Mouse (Mus musculus): ENCODE results near the gene Olfr107. TPM values are rescaled to one million over a fixed set of nuclear protein-coding genes. Genes with fewer than 3 reads are reported as not detected.

Gene Olfr107
- polyA plus RNA-seq (2012; rRNA removed; ENCODE audit: low replicate concordance): not detected in 2 replicates

GRCm38 (mm10) chr17:37398926-37399325, at the start of gene Olfr107:
TSS of gene Olfr107 (plus strand) at chr17:37399226.

GRCm38 (mm10) chr17:37359282-37359681, 39.7 kb upstream of the Olfr107 start, which contains the start of gene Olfr104-ps:
TSS of gene Olfr104-ps (plus strand) at chr17:37359582.

GRCm38 (mm10) chr17:37378733-37379132, 20.3 kb upstream of the Olfr107 start, which contains the start of gene Olfr105-ps:
TSS of gene Olfr105-ps (plus strand) at chr17:37379033.

DNA sequence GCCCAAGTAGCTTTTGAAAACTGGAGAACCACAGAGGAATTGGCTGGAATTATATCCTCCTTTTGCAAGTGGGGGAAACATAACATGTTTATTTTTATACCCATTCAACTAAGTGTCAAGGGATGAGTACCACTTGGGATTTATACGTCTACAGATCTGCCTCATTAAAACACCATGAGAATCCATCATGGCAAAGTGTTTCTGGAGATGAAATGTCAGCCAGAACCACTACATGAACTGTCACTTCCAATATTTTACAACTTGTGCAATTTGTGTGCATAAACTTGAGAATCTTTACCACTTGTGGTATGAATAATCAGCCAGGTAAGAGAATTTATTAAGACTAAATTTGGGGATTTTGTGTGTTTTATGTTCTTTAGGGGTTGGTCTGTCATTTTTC, 8.9 kb upstream of the Olfr107 start, which contains the start of gene Olfr106-ps:
Gene Olfr106-ps, plus strand, starts transcription at position 301 of the 400 bp plus-strand sequence.

GRCm38 (mm10) chr17:37445180-37445579, 46.2 kb downstream of the Olfr107 start, which contains the start of gene Olfr108:
TSS of gene Olfr108 (plus strand) at chr17:37445480.

Other genes with a start within 250 kb of the Olfr107 start
- not detected in 2 replicates for gene Olfr93, start 237.7 kb upstream of the Olfr107 start, polyA plus RNA-seq (2012; rRNA removed; ENCODE audit: low replicate concordance)
- 0.54 and 3.7 TPM in 2 replicates for gene Ubd, start 205.3 kb upstream of the Olfr107 start, polyA plus RNA-seq (2012; rRNA removed; ENCODE audit: low replicate concordance)
- gene Olfr94, start 198.2 kb upstream of the Olfr107 start, polyA plus RNA-seq (2012; rRNA removed; ENCODE audit: low replicate concordance): not detected in 2 replicates
- not detected in 2 replicates for gene Olfr95, start 186.1 kb upstream of the Olfr107 start, polyA plus RNA-seq (2012; rRNA removed; ENCODE audit: low replicate concordance)
- gene Olfr96, start 179.1 kb upstream of the Olfr107 start, polyA plus RNA-seq (2012; rRNA removed; ENCODE audit: low replicate concordance): not detected in 2 replicates
- not detected in 2 replicates for gene Olfr97, start 161.9 kb upstream of the Olfr107 start, polyA plus RNA-seq (2012; rRNA removed; ENCODE audit: low replicate concordance)
- not detected in 2 replicates for gene Olfr98, start 135.5 kb upstream of the Olfr107 start, polyA plus RNA-seq (2012; rRNA removed; ENCODE audit: low replicate concordance)
- 11.0 and 14.5 TPM in 2 replicates for gene H2-M3, start 129.0 kb upstream of the Olfr107 start, polyA plus RNA-seq (2012; rRNA removed; ENCODE audit: low replicate concordance)
- not detected in 2 replicates for gene Olfr99, start 115.8 kb upstream of the Olfr107 start, polyA plus RNA-seq (2012; rRNA removed; ENCODE audit: low replicate concordance)
- gene Olfr101, start 94.9 kb upstream of the Olfr107 start, polyA plus RNA-seq (2012; rRNA removed; ENCODE audit: low replicate concordance): not detected in 2 replicates
- not detected in 2 replicates for gene Olfr102, start 82.2 kb upstream of the Olfr107 start, polyA plus RNA-seq (2012; rRNA removed; ENCODE audit: low replicate concordance)
- not detected in 2 replicates for gene Olfr103, start 59.5 kb upstream of the Olfr107 start, polyA plus RNA-seq (2012; rRNA removed; ENCODE audit: low replicate concordance)
- gene Olfr104-ps, start 39.6 kb upstream of the Olfr107 start, polyA plus RNA-seq (2012; rRNA removed; ENCODE audit: low replicate concordance): not detected in 2 replicates
- not detected in 2 replicates for gene Olfr105-ps, start 20.2 kb upstream of the Olfr107 start, polyA plus RNA-seq (2012; rRNA removed; ENCODE audit: low replicate concordance)
- not detected in 2 replicates for gene Olfr106-ps, start 8.8 kb upstream of the Olfr107 start, polyA plus RNA-seq (2012; rRNA removed; ENCODE audit: low replicate concordance)
- not detected in 2 replicates for gene Olfr108, start 46.3 kb downstream of the Olfr107 start, polyA plus RNA-seq (2012; rRNA removed; ENCODE audit: low replicate concordance)
- not detected in 2 replicates for gene Olfr109, start 59.7 kb downstream of the Olfr107 start, polyA plus RNA-seq (2012; rRNA removed; ENCODE audit: low replicate concordance)
- 0.15 and 0.34 TPM in 2 replicates for gene H2-M2, start 84.3 kb downstream of the Olfr107 start, polyA plus RNA-seq (2012; rRNA removed; ENCODE audit: low replicate concordance)
- not detected in 2 replicates for gene Olfr110, start 93.2 kb downstream of the Olfr107 start, polyA plus RNA-seq (2012; rRNA removed; ENCODE audit: low replicate concordance)
- gene Olfr111, start 108.8 kb downstream of the Olfr107 start, polyA plus RNA-seq (2012; rRNA removed; ENCODE audit: low replicate concordance): 0.17 TPM in 1 of 2 replicates, not detected in the other
- not detected in 2 replicates for gene Olfr112, start 170.2 kb downstream of the Olfr107 start, polyA plus RNA-seq (2012; rRNA removed; ENCODE audit: low replicate concordance)
- gene Olfr113, start 178.4 kb downstream of the Olfr107 start, polyA plus RNA-seq (2012; rRNA removed; ENCODE audit: low replicate concordance): not detected in 2 replicates
- not detected in 2 replicates for gene Olfr114, start 193.5 kb downstream of the Olfr107 start, polyA plus RNA-seq (2012; rRNA removed; ENCODE audit: low replicate concordance)
- gene Olfr115, start 227.9 kb downstream of the Olfr107 start, polyA plus RNA-seq (2012; rRNA removed; ENCODE audit: low replicate concordance): not detected in 2 replicates
- gene Olfr116, start 228.0 kb downstream of the Olfr107 start, polyA plus RNA-seq (2012; rRNA removed; ENCODE audit: low replicate concordance): not detected in 2 replicates